Comparison of ENCODE assay signal across 8 mouse cellular contexts in genomic region chr6:148214765-148215164, GRCm38 (mm10). TPM values are rescaled to one million over a fixed set of nuclear protein-coding genes. Genes with fewer than 3 reads are reported as not detected.
DNase-seq lines count a peak whose midpoint lies in the region; ATAC-seq and TF ChIP-seq lines count a peak whose summit lies in the region.

No protein-coding gene starts in this region.

- H3K27ac ChIP-seq in neural tube, embryonic 15.5 days (replicated peaks), result no peak overlapping the region
- H3K27ac ChIP-seq in cortical plate, adult 2 months (ENCODE audit: insufficient read depth, low read length), result no peak overlapping the region
- peak overlapping the region; percentile 38; the same call in 1 of the 2 replicates for H3K27ac ChIP-seq in hindbrain, embryonic 15.5 days (replicated peaks)
- no peak overlapping the region for H3K27ac ChIP-seq in liver, adult 2 months (replicated peaks; ENCODE audit: insufficient read depth, low read depth, low read length)

- peaks cover 25% of the 10 kb centered on the region for H3K4me1 ChIP-seq in neural tube, embryonic 15.5 days
- H3K4me1 ChIP-seq in cortical plate, adult 2 months (ENCODE audit: control insufficient read depth, insufficient read depth, low read length), result peaks cover 1% of the 10 kb centered on the region; the same call in 1 of the 2 replicates
- peaks cover 28% of the 10 kb centered on the region for H3K4me1 ChIP-seq in hindbrain, embryonic 15.5 days (replicated peaks)
- H3K4me1 ChIP-seq in liver, adult 2 months (ENCODE audit: control insufficient read depth, insufficient read depth, low read length), result peaks cover 10% of the 10 kb centered on the region

- peaks cover 7% of the 10 kb centered on the region; the same call in 1 of the 2 replicates for H3K79me2 ChIP-seq in liver, adult 2 months (ENCODE audit: control insufficient read depth, insufficient read depth, low read length)

- 7% methylated on average over 5 of the region's 5 CpGs for WGBS in neural tube, embryonic 15.5 days
- WGBS in hindbrain, embryonic 15.5 days, result 10% methylated on average over 5 of the region's 5 CpGs
- 0% methylated on average over 5 of the region's 5 CpGs for WGBS in liver, adult 2 months

- no peaks in the 10 kb centered on the region for H3K9me3 ChIP-seq in neural tube, embryonic 15.5 days (replicated peaks)
- no peaks in the 10 kb centered on the region for H3K9me3 ChIP-seq in hindbrain, embryonic 15.5 days

- H3K27me3 ChIP-seq in neural tube, embryonic 15.5 days (replicated peaks), result no peaks in the 10 kb centered on the region
- no peaks in the 10 kb centered on the region for H3K27me3 ChIP-seq in hindbrain, embryonic 15.5 days
- H3K27me3 ChIP-seq in liver, adult 2 months (ENCODE audit: control insufficient read depth, insufficient read depth, low read length), result no peaks in the 10 kb centered on the region

- ATAC-seq in neural tube, embryonic 15.5 days (ENCODE audit: low FRiP score), result no peak
- no peak for ATAC-seq in hindbrain, embryonic 15.5 days (ENCODE audit: low FRiP score, low read depth)
- ATAC-seq in activated CD4-positive, CD25-positive, alpha-beta regulatory T cell, adult 4 months, result no peak

- peak; percentile 24 for DNase-seq in neural tube, embryonic 10.5 days (ENCODE audit: extremely low spot score, low spot score)
- peak; percentile 83 for DNase-seq in ZHBTc4 (ENCODE audit: low read depth, low spot score)
- peak; percentile 68 for DNase-seq in liver, adult 2 months (ENCODE audit: extremely low read depth, low read depth, low spot score)
- DNase-seq in retina, embryonic 14.5 days (ENCODE audit: low spot score), result peak; percentile 80

- no peak for TF ChIP-seq POLR2A in cortical plate, adult 2 months (IDR thresholded peaks at IDR 0.05; ENCODE audit: extremely low read depth, insufficient read depth, low read length)
- TF ChIP-seq POLR2A in liver, adult 2 months (IDR thresholded peaks at IDR 0.05; ENCODE audit: extremely low read depth, insufficient read depth, low read length), result no peak

- H3K4me3 ChIP-seq in neural tube, embryonic 15.5 days (replicated peaks), result no peak overlapping the region
- H3K4me3 ChIP-seq in cortical plate, adult 2 months (ENCODE audit: insufficient read depth, low read length), result no peak overlapping the region
- H3K4me3 ChIP-seq in hindbrain, embryonic 15.5 days, result no peak overlapping the region
- no peak overlapping the region for H3K4me3 ChIP-seq in liver, adult 2 months (ENCODE audit: insufficient read depth, low read depth, low read length)

- no peaks in the 10 kb centered on the region for H3K36me3 ChIP-seq in neural tube, embryonic 15.5 days
- H3K36me3 ChIP-seq in hindbrain, embryonic 15.5 days, result no peaks in the 10 kb centered on the region
- peaks cover 3% of the 10 kb centered on the region for H3K36me3 ChIP-seq in liver, adult 2 months (ENCODE audit: control insufficient read depth, insufficient read depth, low read length)

- no peak overlapping the region for H3K9ac ChIP-seq in neural tube, embryonic 15.5 days (replicated peaks)
- no peak overlapping the region for H3K9ac ChIP-seq in hindbrain, embryonic 15.5 days
- H3K9ac ChIP-seq in liver, adult 2 months (ENCODE audit: low read depth, low read length), result no peak overlapping the region

- no peak overlapping the region for H3K4me2 ChIP-seq in neural tube, embryonic 15.5 days
- H3K4me2 ChIP-seq in hindbrain, embryonic 15.5 days, result peak overlapping the region; percentile 17; the same call in 1 of the 2 replicates

- peak; percentile 73 for TF ChIP-seq CTCF in cortical plate, adult 2 months (IDR thresholded peaks at IDR 0.05; ENCODE audit: extremely low read depth, insufficient read depth, low read length)
- peak; percentile 52 for TF ChIP-seq CTCF in liver, adult 2 months (IDR thresholded peaks at IDR 0.05; ENCODE audit: low read depth, low read length)

RNA-seq across cellular contexts. Expression of gene Ergic2, which starts 2.6 kb away (rescaled TPM):
- polyA plus RNA-seq in neural tube, embryonic 15.5 days (2015; fragmentation: Nextera tagmentation; extraction: Ambion mirVana), result 221 and 231 TPM in 2 replicates
- polyA plus RNA-seq in cortical plate, adult 2 months (2012; rRNA removed), result 50.9 and 53.7 TPM in 2 replicates
- polyA plus RNA-seq in hindbrain, embryonic 15.5 days (2015; fragmentation: Nextera tagmentation; extraction: Ambion mirVana), result 182 and 212 TPM in 2 replicates
- 80.0 and 94.7 TPM in 2 replicates for total RNA-seq in liver, adult 2 months (2014; rRNA removed)
- polyA plus RNA-seq in liver, adult 2 months (2012; rRNA removed), result 25.7 and 31.8 TPM in 2 replicates
- polyA plus RNA-seq in activated CD4-positive, CD25-positive, alpha-beta regulatory T cell, adult 4 months (2017; shearing (Covaris generic)), result 100 to 1,000 TPM; 168 to 171 TPM

Comparison
In these comparisons a context has a peak if more than half of its experiments do, and no peak if none do; other contexts are left out.
1. DNase-seq: peak in every context shown above with its lines; median percentile 83 in ZHBTc4; 80 in retina, embryonic 14.5 days; 68 in liver, adult 2 months; 24 in neural tube, embryonic 10.5 days.